Mouse (Mus musculus) central nervous system, embryonic 11.5 days (tissue): ENCODE measurements around the gene Zfp874a. TPM values are rescaled to one million over a fixed set of nuclear protein-coding genes. Genes with fewer than 3 reads are reported as not detected.

Experiments
- polyA plus RNA-seq: library from polyadenylated mRNA; depleted of rRNA; stranded (reverse); fragments of >200 nt; gene quantifications from 2 replicates; pipeline ENCODE4 v1.2.3, GENCODE M21; 2012; rRNA removed

Zfp874a gene
- 2.3 and 4.8 TPM in 2 replicates for polyA plus RNA-seq

DNA sequence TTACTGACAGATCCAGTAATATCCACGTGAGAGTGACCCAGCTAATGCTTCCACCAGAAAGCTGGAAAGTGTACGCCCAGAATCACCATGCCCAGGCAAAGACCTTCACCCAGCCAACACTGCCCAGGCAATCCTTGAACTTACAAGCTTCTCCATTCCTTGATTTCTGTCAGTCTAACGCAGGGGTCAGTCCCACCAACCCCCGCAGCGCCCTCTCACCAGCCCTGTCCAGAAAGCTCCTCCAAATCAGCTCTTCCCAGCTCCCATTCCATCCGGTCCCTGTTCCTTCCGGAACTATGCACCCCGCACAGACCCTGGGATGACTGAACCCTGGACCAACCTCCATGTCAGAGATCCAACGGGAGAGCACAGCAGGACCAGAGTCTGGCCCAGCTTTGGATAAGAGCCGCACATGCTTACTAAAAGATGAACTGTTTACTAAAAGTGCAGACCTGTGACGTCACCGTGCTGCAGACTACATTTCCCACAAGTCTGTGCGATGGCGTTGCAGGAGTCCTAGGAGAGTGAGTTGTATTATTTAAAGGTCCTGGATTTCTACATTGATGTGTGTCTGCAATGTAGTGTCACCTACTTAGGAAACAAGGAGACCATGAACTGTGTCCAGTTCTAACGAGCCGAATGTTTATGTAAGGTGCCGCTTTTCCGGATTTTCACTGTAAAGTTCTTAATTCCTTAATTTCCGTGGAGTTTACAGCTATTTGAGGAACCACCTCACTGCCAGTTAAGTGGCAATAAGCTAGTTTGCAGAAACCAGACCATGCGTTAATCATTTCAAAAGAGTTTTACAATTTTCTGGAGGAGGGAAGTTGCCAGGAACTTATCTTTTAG, at the start of gene Zfp874a:
Gene Zfp874a, minus strand, starts transcription at position 453 of the 849 bp plus-strand sequence.

DNA sequence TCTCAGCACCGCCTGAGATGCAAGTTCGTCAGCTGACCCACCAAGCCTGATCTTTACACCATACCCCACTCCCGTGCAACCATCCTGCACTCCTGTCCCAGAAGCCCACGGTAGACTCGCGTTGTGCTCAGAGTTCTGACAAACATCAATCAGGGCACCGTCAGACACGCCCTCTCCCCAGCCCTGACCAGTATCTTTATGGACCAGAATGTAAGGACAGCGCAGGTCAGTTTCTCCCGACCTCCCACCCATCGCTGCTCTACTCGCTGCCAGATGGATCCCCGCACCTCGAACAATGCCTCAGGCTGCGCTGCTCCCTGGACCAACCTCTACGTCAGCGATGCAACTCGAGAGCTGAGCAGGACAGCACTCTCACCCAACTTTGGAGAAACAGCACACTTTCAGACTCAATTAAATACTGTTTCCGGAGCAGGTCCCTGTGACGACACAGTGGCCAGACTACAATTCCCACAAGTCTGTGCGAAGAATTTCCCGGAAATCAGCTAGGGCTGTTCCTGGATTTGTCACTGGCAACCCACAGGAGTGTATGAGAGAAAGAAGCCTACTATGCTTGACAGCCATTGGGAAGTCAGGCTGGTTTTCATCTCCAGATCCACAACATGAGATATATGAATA, 48.8 kb upstream of the Zfp874a start, which contains the start of gene Zfp58:
Gene Zfp58, minus strand, starts transcription at position 472 of the 636 bp plus-strand sequence.

DNA sequence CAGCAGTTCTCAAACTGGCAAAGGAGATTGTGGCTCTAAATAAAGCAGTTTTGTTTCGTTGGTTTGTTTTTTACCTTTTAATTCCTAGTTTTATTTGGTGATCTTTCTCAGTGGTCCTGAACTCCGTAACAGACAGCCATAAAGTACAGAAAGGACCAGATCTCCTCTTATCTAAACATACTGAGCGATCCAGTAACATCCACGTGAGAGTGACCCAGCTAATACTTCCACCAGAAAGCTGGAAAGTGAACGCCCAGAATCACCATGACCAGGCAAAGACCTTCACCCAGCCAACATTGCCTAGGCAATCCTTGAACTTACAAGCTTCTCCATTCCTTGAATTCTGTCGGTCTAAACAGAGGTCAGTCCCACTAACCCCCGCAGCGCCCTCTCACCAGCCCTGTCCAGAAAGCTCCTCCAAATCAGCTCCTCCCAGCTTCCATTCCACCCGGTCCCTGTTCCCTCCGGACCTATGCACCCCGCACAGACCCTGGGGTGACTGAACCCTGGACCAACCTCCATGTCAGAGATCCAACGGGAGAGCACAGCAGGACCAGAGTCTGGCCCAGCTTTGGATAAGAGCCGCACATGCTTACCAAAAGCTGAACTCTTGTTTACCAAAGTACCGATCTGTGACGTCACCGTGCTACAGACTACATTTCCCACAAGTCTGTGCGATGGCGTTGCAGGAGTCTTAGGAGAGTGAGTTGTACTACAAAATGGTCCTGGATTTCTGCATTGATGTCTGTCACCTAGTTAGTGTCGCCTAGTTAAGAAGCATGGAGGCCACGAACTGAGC, 32.4 kb upstream of the Zfp874a start, which contains the start of gene Zfp874b:
Gene Zfp874b, minus strand, starts transcription at position 634 of the 799 bp plus-strand sequence.

DNA sequence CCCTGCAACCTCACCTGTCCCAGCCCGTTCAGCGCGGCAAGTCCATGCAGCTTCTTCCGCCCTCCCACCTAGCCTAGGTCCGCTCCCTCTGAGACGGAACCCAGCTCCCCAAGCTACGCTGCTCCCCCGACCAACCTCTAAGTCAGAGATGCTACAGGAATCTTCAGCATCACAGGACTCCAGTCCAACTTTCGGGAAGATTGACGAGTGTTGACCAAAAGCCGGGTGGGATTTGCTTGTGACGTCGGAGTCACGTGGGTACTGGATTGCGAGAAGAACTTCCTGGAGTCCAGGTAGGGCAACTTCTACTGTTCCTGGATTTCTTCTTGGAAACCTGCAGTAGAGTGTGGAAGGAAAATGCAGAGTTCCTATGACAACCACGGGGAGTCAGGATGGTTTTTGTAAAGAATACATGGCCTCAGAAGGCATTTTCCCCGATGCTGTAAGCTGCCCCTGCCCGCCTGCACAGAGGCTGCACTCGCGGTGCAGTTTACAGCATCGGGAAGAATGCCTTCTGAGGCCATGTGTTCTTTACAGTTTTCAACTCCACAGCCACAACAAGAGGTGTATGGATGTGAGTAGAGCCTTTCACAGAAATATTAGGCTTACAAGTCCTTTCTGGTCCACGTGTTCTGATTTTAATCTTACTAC, 30.1 kb downstream of the Zfp874a start, which contains the start of gene Zfp459:
Gene Zfp459, minus strand, starts transcription at position 212 of the 651 bp plus-strand sequence.

DNA sequence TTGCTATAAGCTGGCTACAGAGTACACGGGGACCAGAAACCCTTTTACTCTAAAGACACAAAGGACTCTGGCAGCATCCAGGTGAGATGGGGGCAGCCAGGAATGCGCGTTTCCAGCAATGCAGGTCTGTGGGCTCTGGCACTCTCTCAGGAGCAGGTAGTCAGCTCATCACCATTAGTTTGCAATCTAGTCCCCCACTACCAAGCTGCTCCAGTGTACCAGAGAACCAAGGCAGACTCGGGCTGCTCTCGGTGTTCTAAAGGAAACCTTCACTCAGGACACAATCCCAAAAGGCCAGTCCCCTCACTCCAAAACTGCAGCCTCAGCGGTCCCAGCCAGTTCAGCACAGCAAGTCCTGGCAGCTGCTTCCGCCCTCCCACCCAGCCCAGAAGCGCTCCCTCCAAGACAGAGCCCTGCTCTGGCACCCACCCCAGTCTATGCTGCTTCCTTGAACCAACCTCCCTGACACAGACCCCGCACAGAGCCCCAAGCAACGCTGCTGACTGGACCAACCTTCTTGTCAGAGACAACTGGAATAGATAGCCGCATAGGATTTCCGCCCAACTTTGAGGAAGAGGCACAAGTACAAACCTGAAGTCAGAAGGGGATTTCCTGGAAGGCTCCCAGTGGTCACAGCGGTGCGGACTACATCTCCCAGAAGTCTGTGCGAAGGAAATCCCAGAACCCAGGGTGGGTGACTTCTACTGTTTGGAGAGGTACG, 52.1 kb downstream of the Zfp874a start, which contains the start of gene Zfp429:
Gene Zfp429, minus strand, starts transcription at position 637 of the 721 bp plus-strand sequence.

DNA sequence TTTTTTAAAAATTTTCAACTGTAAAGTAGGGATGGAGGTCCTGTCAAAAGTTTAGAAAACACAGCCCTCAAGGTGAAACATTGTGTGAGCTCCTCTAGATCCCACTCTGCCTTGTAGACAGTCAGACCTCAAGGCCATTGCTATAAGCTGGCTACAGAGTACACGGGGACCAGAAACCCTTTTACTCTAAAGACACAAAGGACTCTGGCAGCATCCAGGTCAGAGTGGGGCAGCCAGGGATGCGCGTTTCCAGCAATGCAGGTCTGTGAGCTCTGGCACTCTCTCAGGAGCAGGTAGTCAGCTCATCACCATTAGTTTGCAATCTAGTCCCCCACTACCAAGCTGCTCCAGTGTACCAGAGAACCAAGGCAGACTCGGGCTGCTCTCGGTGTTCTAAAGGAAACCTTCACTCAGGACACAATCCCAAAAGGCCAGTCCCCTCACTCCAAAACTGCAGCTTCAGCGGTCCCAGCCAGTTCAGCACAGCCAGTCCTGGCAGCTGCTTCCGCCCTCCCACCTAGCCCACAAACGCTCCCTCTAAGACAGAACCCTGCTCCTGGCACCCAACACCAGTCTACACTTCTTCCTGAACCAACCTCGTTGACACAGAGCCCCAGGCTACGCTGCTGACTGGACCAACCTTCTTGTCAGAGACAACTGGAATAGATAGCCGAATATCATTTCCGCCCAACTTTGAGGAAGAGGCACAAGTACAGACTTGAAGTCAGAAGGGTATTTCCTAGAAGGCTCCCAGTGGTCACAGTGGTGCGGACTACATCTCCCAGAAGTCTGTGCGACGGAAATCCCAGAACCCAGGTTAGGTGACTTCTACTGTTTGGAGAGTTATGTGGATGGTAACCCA, 76.1 kb downstream of the Zfp874a start, which contains the start of the genes Gm28041 and Zfp456:
Gene Gm28041, minus strand, starts transcription at position 684 of the 862 bp plus-strand sequence.
Gene Zfp456, minus strand, starts transcription at position 761 of the 862 bp plus-strand sequence.

Other genes starting within 250 kb of the Zfp874a start
- gene Zfp458, start 173.2 kb downstream of the Zfp874a start, polyA plus RNA-seq = 1.5 and 2.2 TPM in 2 replicates
- 1.2 and 2.0 TPM in 2 replicates for gene Zfp457, start 145.1 kb downstream of the Zfp874a start, polyA plus RNA-seq
- 1.5 and 3.2 TPM in 2 replicates for gene Zfp595, start 119.1 kb downstream of the Zfp874a start, polyA plus RNA-seq
- gene Gm28044, start 91.1 kb downstream of the Zfp874a start, polyA plus RNA-seq = not detected in 2 replicates
- gene Zfp953, start 91.0 kb downstream of the Zfp874a start, polyA plus RNA-seq = 0.61 and 1.3 TPM in 2 replicates
- gene Gm28041, start 75.9 kb downstream of the Zfp874a start, polyA plus RNA-seq = 0.15 and 0.18 TPM in 2 replicates
- 0.44 and 0.84 TPM in 2 replicates for gene Zfp456, start 75.8 kb downstream of the Zfp874a start, polyA plus RNA-seq
- 5.5 and 6.9 TPM in 2 replicates for gene Zfp429, start 51.8 kb downstream of the Zfp874a start, polyA plus RNA-seq
- gene Zfp459, start 30.2 kb downstream of the Zfp874a start, polyA plus RNA-seq = 0.36 and 1.4 TPM in 2 replicates
- gene Zfp874b, start 32.6 kb upstream of the Zfp874a start, polyA plus RNA-seq = 2.3 and 4.2 TPM in 2 replicates
- 6.4 and 10.1 TPM in 2 replicates for gene Zfp58, start 48.9 kb upstream of the Zfp874a start, polyA plus RNA-seq
- gene Gm26965, start 74.5 kb upstream of the Zfp874a start, polyA plus RNA-seq = not detected in 2 replicates
- 12.7 and 20.2 TPM in 2 replicates for gene Zfp87, start 74.6 kb upstream of the Zfp874a start, polyA plus RNA-seq
- 8.5 and 11.2 TPM in 2 replicates for gene Zfp748, start 102.2 kb upstream of the Zfp874a start, polyA plus RNA-seq
- gene Zfp729b, start 158.1 kb upstream of the Zfp874a start, polyA plus RNA-seq = 1.2 and 3.6 TPM in 2 replicates
- 0.11 TPM in 1 of 2 replicates, not detected in the other for gene Gm49345, start 186.1 kb upstream of the Zfp874a start, polyA plus RNA-seq
- 1.9 and 3.4 TPM in 2 replicates for gene Zfp729a, start 186.2 kb upstream of the Zfp874a start, polyA plus RNA-seq
- 6.1 and 11.8 TPM in 2 replicates for gene Zfp738, start 235.4 kb upstream of the Zfp874a start, polyA plus RNA-seq